ENCODE assay signal across 10 mouse cellular contexts in genomic region chr3:144010558-144010957, GRCm38 (mm10).
DNase-seq lines count a peak whose midpoint lies in the region; ATAC-seq and TF ChIP-seq lines count a peak whose summit lies in the region.
"Had no signal": no experiment of that assay in that cellular context is flagged by ENCODE, and none has a peak within 500 bp of the region (broad histone marks: within the 10 kb centered on the region; RNA-seq: fewer than 3 reads in every experiment).

No protein-coding gene starts in this region.

- ATAC-seq in frontal cortex, adult (ENCODE audit: low TSS enrichment) = peak; percentile 28; the same call in 1 of the 2 replicates
- peak; percentile 62; the same call in 1 of the 2 replicates for ATAC-seq in midbrain, embryonic 13.5 days
- no peak for ATAC-seq in midbrain, embryonic 11.5 days (ENCODE audit: low FRiP score)
- peak; percentile 67; the same call in 1 of the 2 replicates for ATAC-seq in intestine, postnatal 0 days
- 0 out of 2 replicates have a peak, but pooled peaks have one; percentile 7 for ATAC-seq in midbrain, postnatal 0 days (ENCODE audit: low FRiP score)
- ATAC-seq in cerebellum, adult (ENCODE audit: insufficient number of reproducible peaks, low FRiP score, low TSS enrichment) = no peak

- H3K4me2 ChIP-seq in midbrain, embryonic 13.5 days (replicated peaks) = no peak overlapping the region
- no peak overlapping the region for H3K4me2 ChIP-seq in midbrain, embryonic 11.5 days
- no peak overlapping the region for H3K4me2 ChIP-seq in intestine, postnatal 0 days (replicated peaks; ENCODE audit: low read depth)
- H3K4me2 ChIP-seq in midbrain, postnatal 0 days (ENCODE audit: low read depth, low read length, poor library complexity, severe bottlenecking) = no peak overlapping the region
- H3K4me2 ChIP-seq: liver, embryonic 13.5 days; midbrain, embryonic 12.5 days had no signal

- TF ChIP-seq CTCF in intestine, postnatal 0 days (IDR thresholded peaks at IDR 0.05; ENCODE audit: low read depth) = no peak
- no peak for TF ChIP-seq CTCF in midbrain, postnatal 0 days (IDR thresholded peaks at IDR 0.05)

- peaks cover 11% of the 10 kb centered on the region for H3K4me1 ChIP-seq in midbrain, embryonic 13.5 days (replicated peaks)
- no peaks in the 10 kb centered on the region for H3K4me1 ChIP-seq in midbrain, embryonic 11.5 days (ENCODE audit: control insufficient read depth, insufficient read depth, low read length)
- no peaks in the 10 kb centered on the region for H3K4me1 ChIP-seq in intestine, postnatal 0 days (replicated peaks; ENCODE audit: control insufficient read depth, insufficient read depth, low read length)
- peaks cover 5% of the 10 kb centered on the region; the same call in 1 of the 2 replicates for H3K4me1 ChIP-seq in midbrain, postnatal 0 days (ENCODE audit: insufficient read depth, low read length)
- H3K4me1 ChIP-seq: liver, embryonic 13.5 days had no signal

- H3K9me3 ChIP-seq in midbrain, embryonic 13.5 days = no peaks in the 10 kb centered on the region
- H3K9me3 ChIP-seq in midbrain, embryonic 11.5 days (ENCODE audit: control insufficient read depth, low read length) = no peaks in the 10 kb centered on the region
- H3K9me3 ChIP-seq in intestine, postnatal 0 days (ENCODE audit: control insufficient read depth) = no peaks in the 10 kb centered on the region
- H3K9me3 ChIP-seq in midbrain, postnatal 0 days (ENCODE audit: low read length) = no peaks in the 10 kb centered on the region
- H3K9me3 ChIP-seq: liver, embryonic 13.5 days; midbrain, embryonic 12.5 days had no signal

- no peaks in the 10 kb centered on the region for H3K27me3 ChIP-seq in midbrain, embryonic 13.5 days
- H3K27me3 ChIP-seq in midbrain, embryonic 11.5 days (ENCODE audit: control insufficient read depth, insufficient read depth, low read length) = no peaks in the 10 kb centered on the region; the same call in 1 of the 2 replicates
- H3K27me3 ChIP-seq in intestine, postnatal 0 days (replicated peaks; ENCODE audit: control insufficient read depth, insufficient read depth, low read length) = no peaks in the 10 kb centered on the region
- H3K27me3 ChIP-seq in midbrain, postnatal 0 days (ENCODE audit: insufficient read depth, low read length) = no peaks in the 10 kb centered on the region
- H3K27me3 ChIP-seq: liver, embryonic 13.5 days; midbrain, embryonic 12.5 days had no signal

- H3K36me3 ChIP-seq in midbrain, embryonic 13.5 days = no peaks in the 10 kb centered on the region
- no peaks in the 10 kb centered on the region for H3K36me3 ChIP-seq in midbrain, embryonic 11.5 days (ENCODE audit: control insufficient read depth, insufficient read depth, low read length)
- no peaks in the 10 kb centered on the region for H3K36me3 ChIP-seq in intestine, postnatal 0 days (ENCODE audit: control insufficient read depth, insufficient read depth)
- no peaks in the 10 kb centered on the region for H3K36me3 ChIP-seq in midbrain, postnatal 0 days (ENCODE audit: insufficient read depth, low read length)
- H3K36me3 ChIP-seq: liver, embryonic 13.5 days; midbrain, embryonic 12.5 days had no signal

- no peak overlapping the region for H3K27ac ChIP-seq in midbrain, embryonic 13.5 days
- H3K27ac ChIP-seq in midbrain, embryonic 11.5 days (ENCODE audit: low read depth, low read length) = no peak overlapping the region
- H3K27ac ChIP-seq in intestine, postnatal 0 days (ENCODE audit: low read depth, low read length) = no peak overlapping the region
- H3K27ac ChIP-seq in midbrain, postnatal 0 days (ENCODE audit: low read depth, low read length) = no peak overlapping the region
- H3K27ac ChIP-seq: liver, embryonic 13.5 days; midbrain, embryonic 12.5 days had no signal

- H3K4me3 ChIP-seq in midbrain, embryonic 13.5 days (replicated peaks) = no peak overlapping the region
- H3K4me3 ChIP-seq in midbrain, embryonic 11.5 days (ENCODE audit: low read depth, low read length) = no peak overlapping the region
- no peak overlapping the region for H3K4me3 ChIP-seq in intestine, postnatal 0 days (ENCODE audit: low read depth, low read length)
- H3K4me3 ChIP-seq in midbrain, postnatal 0 days (ENCODE audit: low read depth, low read length) = no peak overlapping the region
- H3K4me3 ChIP-seq: liver, embryonic 13.5 days; midbrain, embryonic 12.5 days had no signal

- WGBS in midbrain, embryonic 13.5 days = 49% methylated on average over 6 of the region's 6 CpGs
- 55% methylated on average over 6 of the region's 6 CpGs for WGBS in midbrain, embryonic 11.5 days
- 23% methylated on average over 6 of the region's 6 CpGs for WGBS in intestine, postnatal 0 days
- WGBS in midbrain, postnatal 0 days = 50% methylated on average over 6 of the region's 6 CpGs

- no peak for DNase-seq in frontal cortex, adult 2 months (ENCODE audit: extremely low spot score in 1 of 2, low spot score in 1 of 2)
- no peak for DNase-seq in midbrain, embryonic 11.5 days (ENCODE audit: low spot score, missing footprints)
- DNase-seq in midbrain, postnatal 0 days (ENCODE audit: low spot score) = no peak
- no peak for DNase-seq in testis, postnatal 14 days (ENCODE audit: low spot score)
- DNase-seq: liver, embryonic 13.5 days had no signal

- no peak overlapping the region for H3K9ac ChIP-seq in midbrain, embryonic 13.5 days (replicated peaks)
- H3K9ac ChIP-seq in midbrain, embryonic 11.5 days (ENCODE audit: low read length) = no peak overlapping the region
- no peak overlapping the region for H3K9ac ChIP-seq in intestine, postnatal 0 days (ENCODE audit: low read depth, low read length)
- no peak overlapping the region for H3K9ac ChIP-seq in midbrain, postnatal 0 days (replicated peaks; ENCODE audit: low read length, poor library complexity, severe bottlenecking)
- H3K9ac ChIP-seq: liver, embryonic 13.5 days; midbrain, embryonic 12.5 days had no signal

Comparison
In these comparisons a context has a peak if more than half of its experiments do, and no peak if none do; other contexts are left out.
1. ATAC-seq: peak in frontal cortex, adult (single experiment), midbrain, embryonic 13.5 days (single experiment), intestine, postnatal 0 days (single experiment) and midbrain, postnatal 0 days (single experiment); none in midbrain, embryonic 11.5 days (single experiment) and cerebellum, adult (single experiment).